Mouse (Mus musculus) midbrain, embryonic 13.5 days (tissue): Measurements from ENCODE around the gene Tnn. TPM values are rescaled to one million over a fixed set of nuclear protein-coding genes. Genes with fewer than 3 reads are reported as not detected.

ENCODE experiments used
- ATAC-seq: fragments of 200-750 bp; cut with Nextera tagmentation; 2 replicates; pipeline ENCODE4 v1.8.0; 2017; ENCODE audit warnings: mild to moderate bottlenecking, moderate TSS enrichment, moderate library complexity
- H3K27ac ChIP-seq: fragments of 300-500 bp; sonication (generic); 2 replicates; pipeline ENCODE4 v1.5.1; 2015; ENCODE audit warnings: inconsistent platforms, mild to moderate bottlenecking, moderate library complexity
- H3K27me3 ChIP-seq: fragments of 300-500 bp; sonication (generic); 2 replicates; pipeline ENCODE4 v1.6.1; 2015; ENCODE audit warnings: mild to moderate bottlenecking, inconsistent platforms
- H3K36me3 ChIP-seq: fragments of 300-500 bp; sonication (generic); 2 replicates; pipeline ENCODE4 v1.6.1; 2015; ENCODE audit warnings: mild to moderate bottlenecking, inconsistent platforms
- H3K4me1 ChIP-seq: fragments of 300-500 bp; sonication (generic); replicated peaks from 2 replicates; pipeline ENCODE4 v1.6.1; 2015; ENCODE audit warnings: inconsistent platforms
- H3K4me2 ChIP-seq: fragments of 300-500 bp; sonication (generic); replicated peaks from 2 replicates; pipeline ENCODE4 v1.6.1; 2015; ENCODE audit warnings: moderate library complexity, mild to moderate bottlenecking, inconsistent platforms
- H3K4me3 ChIP-seq: fragments of 300-500 bp; sonication (generic); replicated peaks from 2 replicates; pipeline ENCODE4 v1.5.1; 2015; ENCODE audit warnings: mild to moderate bottlenecking, inconsistent platforms
- H3K9ac ChIP-seq: fragments of 300-500 bp; sonication (generic); replicated peaks from 2 replicates; pipeline ENCODE4 v1.6.1; 2015; ENCODE audit warnings: mild to moderate bottlenecking, inconsistent platforms
- H3K9me3 ChIP-seq: fragments of 300-500 bp; sonication (generic); 2 replicates; pipeline ENCODE4 v1.6.1; 2016; ENCODE audit warnings: mild to moderate bottlenecking, inconsistent platforms
- WGBS: fragments of 180-500 bp; shearing (Covaris S2); methylation state at CpG from one replicate; pipeline ENCODE4 v1.1.7; 2015; 5-methylcytosine and 5-hydroxymethylcytosine counted together
- polyA plus RNA-seq: library from polyadenylated mRNA; unstranded; fragments of >200 nt; fragmentation: Nextera tagmentation; extraction: Ambion mirVana; gene quantifications from 2 replicates; pipeline ENCODE4 v1.2.1, GENCODE M21; 2015

Tnn gene
- polyA plus RNA-seq, 1 experiment from 2014 or later: 0.04 TPM

DNA sequence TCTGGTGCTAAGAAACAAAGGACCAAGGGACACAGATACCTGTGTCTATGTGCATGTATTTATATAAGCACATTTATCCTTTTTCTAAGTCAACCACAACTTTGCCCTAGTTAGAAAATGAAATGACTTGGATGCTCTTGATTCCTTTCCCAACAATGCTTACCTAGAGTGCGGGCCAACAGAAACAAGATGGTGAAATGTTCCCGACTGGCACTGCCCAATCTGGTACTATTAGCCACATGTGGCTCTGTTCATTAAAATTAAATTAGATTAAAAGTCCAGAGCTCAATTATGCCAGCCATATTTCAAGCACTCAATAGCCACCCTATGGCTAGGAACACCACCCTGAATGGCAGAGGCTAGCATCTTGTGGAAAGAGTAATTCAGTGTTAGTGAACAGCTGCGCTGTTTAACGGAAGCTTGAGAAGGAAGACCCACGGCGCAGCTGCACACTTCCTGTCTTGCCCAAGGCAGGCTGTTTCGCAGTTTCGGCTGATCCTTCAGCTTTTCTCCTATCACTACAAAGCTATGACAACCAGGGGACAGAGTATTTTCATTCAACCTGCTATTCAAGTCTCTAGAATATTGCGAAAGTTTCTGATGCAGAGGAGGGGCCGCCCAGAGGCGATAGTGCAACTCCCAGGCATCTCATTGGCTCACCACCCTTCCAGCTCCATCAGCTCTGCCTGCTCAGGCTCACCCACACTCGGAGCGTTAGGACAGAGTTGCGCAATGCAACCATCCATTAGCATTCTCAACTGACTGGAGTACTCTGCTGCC is 74.3 kb downstream of the Tnn start:
- H3K27ac ChIP-seq: no peak overlapping the region
- H3K4me2 ChIP-seq: no peak overlapping the region
- WGBS: 79% methylated on average over 14 of the region's 14 CpGs
- no peaks in the 10 kb centered on the region for H3K9me3 ChIP-seq
- no peak overlapping the region for H3K9ac ChIP-seq
- no peaks in the 10 kb centered on the region for H3K27me3 ChIP-seq
- no peak overlapping the region for H3K4me3 ChIP-seq
- H3K4me1 ChIP-seq: no peaks in the 10 kb centered on the region
- no peaks in the 10 kb centered on the region for H3K36me3 ChIP-seq
- ATAC-seq: no peak

DNA sequence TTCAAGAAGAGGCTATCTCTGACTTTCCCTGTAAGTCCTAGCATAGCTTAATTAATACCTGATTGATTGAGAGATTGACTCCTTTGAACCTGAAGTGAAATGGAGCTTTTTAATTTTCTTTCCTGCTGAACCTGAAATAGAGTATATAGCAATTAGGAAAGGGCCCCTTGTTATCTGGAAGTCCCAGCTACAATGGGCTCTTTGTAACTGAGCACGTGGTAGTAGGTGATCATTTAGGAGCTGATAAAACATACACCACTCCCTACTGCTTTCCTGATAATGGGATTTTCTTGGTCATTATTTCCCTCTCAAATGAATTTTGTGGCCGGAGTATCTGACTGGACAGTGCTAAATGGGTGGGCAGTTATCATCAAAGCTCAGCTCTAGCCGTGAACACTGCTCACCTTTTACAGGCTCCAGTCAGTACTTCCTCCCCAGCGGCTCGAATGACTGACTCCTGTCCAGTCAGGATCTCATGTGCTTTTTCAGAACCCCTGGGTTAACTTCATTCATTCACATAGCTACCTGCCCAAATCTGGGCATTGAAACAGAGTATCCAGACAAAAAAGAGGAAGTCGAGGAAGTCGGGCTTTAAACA is 88.7 kb downstream of the Tnn start:
- peaks cover 11% of the 10 kb centered on the region; the same call in 1 of the 2 replicates for H3K9me3 ChIP-seq
- no peaks in the 10 kb centered on the region for H3K4me1 ChIP-seq
- H3K27me3 ChIP-seq: no peaks in the 10 kb centered on the region
- 66% methylated on average over 7 of the region's 7 CpGs for WGBS
- H3K4me2 ChIP-seq: no peak overlapping the region
- H3K27ac ChIP-seq: no peak overlapping the region
- ATAC-seq: no peak
- no peak overlapping the region for H3K4me3 ChIP-seq
- no peaks in the 10 kb centered on the region for H3K36me3 ChIP-seq
- no peak overlapping the region for H3K9ac ChIP-seq

DNA sequence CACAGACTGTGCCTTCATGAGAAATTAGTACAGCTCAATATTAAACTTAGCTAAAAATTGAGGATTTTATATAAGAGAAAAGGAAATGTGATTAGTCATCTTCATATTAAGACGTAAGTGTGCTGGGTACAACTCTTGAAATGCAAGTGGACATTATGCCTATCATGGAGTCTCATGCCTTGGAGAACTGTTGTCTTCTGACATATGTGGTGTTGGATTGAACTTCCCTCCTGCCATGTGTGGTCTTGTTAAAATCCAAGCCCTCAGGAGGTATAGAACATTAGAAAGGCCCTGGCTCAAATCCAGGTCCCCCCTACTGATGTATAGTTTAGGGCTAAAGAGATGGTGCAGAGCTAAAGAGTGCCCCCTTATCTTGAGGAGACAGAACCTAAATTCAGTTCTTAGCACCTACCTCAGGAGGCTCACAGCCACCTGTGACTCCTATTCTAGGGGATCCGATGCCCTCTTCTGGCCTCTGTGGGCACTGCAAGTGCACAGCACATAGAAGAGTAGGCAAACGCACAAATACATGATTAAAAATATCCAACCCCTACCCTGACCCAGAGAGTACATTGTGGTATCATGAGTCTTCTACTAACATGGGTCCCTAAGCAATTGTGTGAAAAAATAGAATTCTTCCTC is 91.5 kb downstream of the Tnn start:
- no peak for ATAC-seq
- 60% methylated on average over 3 of the region's 3 CpGs for WGBS
- no peak overlapping the region for H3K4me2 ChIP-seq
- H3K9me3 ChIP-seq: peaks cover 7% of the 10 kb centered on the region; the same call in 1 of the 2 replicates
- no peaks in the 10 kb centered on the region for H3K4me1 ChIP-seq
- H3K27me3 ChIP-seq: no peaks in the 10 kb centered on the region
- no peak overlapping the region for H3K9ac ChIP-seq
- no peak overlapping the region for H3K4me3 ChIP-seq
- H3K27ac ChIP-seq: no peak overlapping the region
- no peaks in the 10 kb centered on the region for H3K36me3 ChIP-seq

DNA sequence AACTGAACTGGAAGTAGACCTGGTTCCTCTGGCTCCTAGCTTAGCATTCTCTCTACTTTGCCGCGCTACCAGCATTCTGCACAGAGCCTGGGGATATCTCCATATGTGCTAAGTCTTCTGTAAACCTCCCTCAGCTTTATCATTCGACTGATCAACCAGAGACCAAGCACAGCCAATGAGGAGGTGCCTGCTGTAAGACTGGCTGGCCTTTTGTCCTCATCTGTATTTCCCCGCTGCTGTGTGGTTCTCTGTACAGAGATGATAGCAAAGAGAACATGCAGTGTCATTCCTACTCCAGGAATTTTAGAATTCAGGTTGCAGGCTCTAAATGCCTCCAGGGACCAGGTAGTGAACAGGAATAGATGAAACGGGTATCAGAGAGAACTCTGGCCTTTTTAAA is 92.1 kb downstream of the Tnn start:
- Histone ChIP-seq H3K4me2 (no peak overlapping the region), H3K4me1 (no peaks in the 10 kb centered on the region), H3K9me3 (peaks cover 2% of the 10 kb centered on the region; the same call in 1 of the 2 replicates), H3K27ac (no peak overlapping the region), H3K4me3 (no peak overlapping the region), H3K9ac (no peak overlapping the region), H3K36me3 (no peaks in the 10 kb centered on the region), H3K27me3 (no peaks in the 10 kb centered on the region)
- WGBS: 87% methylated on average over 5 of the region's 5 CpGs
- no peak for ATAC-seq

DNA sequence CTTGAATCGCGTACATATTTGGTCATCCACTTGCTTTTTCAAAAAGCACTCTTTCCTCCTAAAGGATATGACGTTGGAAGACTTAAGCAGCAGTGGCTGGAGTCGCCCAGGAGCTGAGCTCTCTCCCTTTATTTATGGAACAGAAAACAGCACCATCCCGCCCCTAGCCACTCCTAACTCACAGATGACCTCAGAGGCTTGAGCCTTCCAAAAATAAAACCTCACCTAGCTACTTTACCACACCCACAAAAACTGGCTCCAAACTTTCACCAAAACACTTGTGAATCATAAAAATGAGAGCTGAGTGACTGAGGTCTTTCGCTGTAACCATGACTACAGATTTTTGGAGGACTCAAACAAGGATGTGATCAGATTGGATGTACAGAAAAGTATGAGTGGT is 92.8 kb downstream of the Tnn start:
- H3K27ac ChIP-seq: no peak overlapping the region
- WGBS: 75% methylated on average over 6 of the region's 6 CpGs
- ATAC-seq: no peak
- H3K4me3 ChIP-seq: no peak overlapping the region
- H3K9me3 ChIP-seq: no peaks in the 10 kb centered on the region
- no peaks in the 10 kb centered on the region for H3K27me3 ChIP-seq
- H3K9ac ChIP-seq: no peak overlapping the region
- H3K4me2 ChIP-seq: no peak overlapping the region
- no peaks in the 10 kb centered on the region for H3K4me1 ChIP-seq
- H3K36me3 ChIP-seq: no peaks in the 10 kb centered on the region

DNA sequence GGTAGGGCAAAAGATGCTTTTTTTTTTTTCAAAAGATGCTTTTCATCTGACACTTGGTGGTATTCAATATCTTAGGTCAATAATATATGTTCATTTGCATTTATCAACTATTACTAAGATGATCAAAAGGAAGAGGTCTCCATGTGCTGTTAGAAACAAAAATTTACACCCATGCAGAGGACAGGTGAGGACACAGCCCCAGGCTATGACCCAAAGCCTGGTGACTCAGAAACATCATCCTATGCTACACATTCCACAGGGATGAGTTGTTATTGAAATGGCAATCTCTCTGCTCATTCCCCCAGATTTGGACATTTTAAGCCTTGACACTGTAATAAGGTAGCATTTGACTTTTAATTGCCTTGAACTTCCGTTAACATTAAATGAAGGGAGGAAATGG is 93.5 kb downstream of the Tnn start:
- Histone ChIP-seq H3K27me3 (no peaks in the 10 kb centered on the region), H3K4me1 (no peaks in the 10 kb centered on the region), H3K9ac (no peak overlapping the region), H3K9me3 (no peaks in the 10 kb centered on the region), H3K27ac (no peak overlapping the region), H3K4me2 (no peak overlapping the region), H3K36me3 (no peaks in the 10 kb centered on the region), H3K4me3 (no peak overlapping the region)
- ATAC-seq: no peak
- 81% methylated on average over 1 of the region's 1 CpGs for WGBS

DNA sequence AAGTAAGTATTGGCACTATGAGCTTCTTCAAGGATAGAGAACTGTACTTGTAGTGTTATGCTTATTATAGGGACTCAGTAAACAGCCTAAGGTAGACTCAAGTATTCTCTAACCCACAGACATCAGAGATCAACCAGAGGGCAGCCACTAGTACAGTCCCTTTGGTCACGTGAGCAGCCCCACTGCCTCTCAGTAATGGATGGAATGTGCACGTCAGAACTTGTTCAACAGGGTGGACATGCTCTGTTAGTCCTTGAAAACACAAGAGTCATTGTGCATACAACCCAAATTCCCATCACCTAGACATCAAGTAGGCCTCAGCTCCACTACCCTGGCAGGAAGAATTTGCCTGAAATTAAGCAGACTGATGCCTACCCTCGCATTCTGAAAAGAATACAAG is 95.7 kb downstream of the Tnn start:
- Histone ChIP-seq H3K27me3 (no peaks in the 10 kb centered on the region), H3K36me3 (no peaks in the 10 kb centered on the region), H3K27ac (no peak overlapping the region), H3K9me3 (no peaks in the 10 kb centered on the region), H3K4me3 (no peak overlapping the region), H3K9ac (no peak overlapping the region), H3K4me2 (no peak overlapping the region), H3K4me1 (no peaks in the 10 kb centered on the region)
- WGBS: 70% methylated on average over 3 of the region's 3 CpGs
- ATAC-seq: no peak

DNA sequence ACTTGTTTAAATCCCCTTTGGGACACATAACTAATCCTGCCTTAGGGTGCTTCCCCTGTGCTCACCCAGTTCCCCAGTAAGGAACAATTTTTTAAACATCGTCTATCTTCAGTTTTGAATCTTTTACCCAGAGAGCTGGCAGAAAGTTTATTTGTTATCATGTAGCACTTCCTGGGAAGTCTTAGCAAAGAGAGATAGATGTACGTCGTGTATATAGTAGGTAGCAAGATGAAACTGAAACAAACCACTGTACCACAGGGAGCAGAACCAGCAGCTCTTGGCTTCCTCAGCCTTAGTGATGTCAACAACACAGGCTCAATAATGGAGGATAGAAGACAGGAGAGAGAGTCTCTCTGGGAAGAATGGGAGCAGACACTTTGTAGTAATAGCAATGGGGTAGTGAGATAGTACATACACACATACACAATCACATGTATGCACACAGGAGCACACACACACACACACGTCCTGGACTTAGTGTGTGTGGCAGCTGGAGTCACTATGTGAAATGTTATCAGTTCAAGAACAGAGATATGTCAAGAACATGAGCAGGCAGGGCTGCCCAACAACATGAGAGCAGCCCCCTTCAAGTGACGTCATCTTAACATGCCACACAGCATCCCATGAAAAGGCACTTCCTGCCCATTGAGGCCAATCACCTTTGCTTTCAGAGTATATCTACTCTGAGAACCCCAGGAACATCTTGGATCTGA is 98.9 kb downstream of the Tnn start:
- Histone ChIP-seq H3K9ac (no peak overlapping the region), H3K36me3 (no peaks in the 10 kb centered on the region), H3K27me3 (no peaks in the 10 kb centered on the region), H3K4me2 (no peak overlapping the region), H3K9me3 (no peaks in the 10 kb centered on the region), H3K4me3 (no peak overlapping the region), H3K27ac (no peak overlapping the region), H3K4me1 (no peaks in the 10 kb centered on the region)
- no peak for ATAC-seq
- WGBS: 81% methylated on average over 5 of the region's 5 CpGs

DNA sequence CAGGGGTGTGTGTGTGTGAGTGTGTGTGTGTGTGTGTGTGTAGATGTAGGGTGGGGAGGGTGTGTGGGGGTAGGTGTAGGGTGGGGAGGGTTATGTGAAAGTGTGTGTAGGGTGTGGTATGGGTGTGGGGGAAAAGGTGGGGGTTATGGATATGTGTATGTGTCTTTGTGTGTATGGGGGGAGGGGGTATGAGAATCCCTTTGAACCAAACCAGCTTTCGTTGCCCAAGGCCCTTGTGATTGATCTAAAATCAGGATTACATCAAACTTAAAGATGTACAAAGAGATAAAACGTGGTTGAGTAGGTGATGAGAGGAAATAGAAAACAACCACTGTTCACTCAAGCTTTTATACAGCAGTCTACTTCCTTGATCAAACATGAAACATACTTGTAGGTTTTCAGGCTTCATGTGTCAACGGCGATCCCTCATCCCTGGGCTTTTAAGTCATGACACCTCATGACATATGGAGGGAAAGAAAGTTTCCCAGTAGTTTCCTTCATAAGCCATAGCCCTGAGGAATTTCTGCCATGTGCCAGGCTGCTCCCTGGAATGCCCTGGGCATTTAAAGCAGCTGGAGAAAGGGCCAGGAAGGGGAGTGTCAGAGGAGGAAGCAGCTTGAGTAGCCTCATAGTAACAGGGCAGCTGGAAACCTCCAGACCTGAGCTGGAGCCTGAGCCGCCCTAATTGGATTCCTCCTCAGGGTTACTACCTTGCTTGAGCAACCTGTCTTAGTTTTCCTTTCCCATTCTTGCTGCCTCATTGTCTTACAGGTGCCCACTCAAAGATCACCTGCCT is 99.7 kb downstream of the Tnn start:
- Histone ChIP-seq H3K9ac (no peak overlapping the region), H3K4me1 (no peaks in the 10 kb centered on the region), H3K4me2 (no peak overlapping the region), H3K4me3 (no peak overlapping the region), H3K27me3 (no peaks in the 10 kb centered on the region), H3K27ac (no peak overlapping the region), H3K9me3 (no peaks in the 10 kb centered on the region), H3K36me3 (no peaks in the 10 kb centered on the region)
- WGBS: 83% methylated on average over 5 of the region's 5 CpGs
- peak; percentile 50; the same call in 1 of the 2 replicates for ATAC-seq

DNA sequence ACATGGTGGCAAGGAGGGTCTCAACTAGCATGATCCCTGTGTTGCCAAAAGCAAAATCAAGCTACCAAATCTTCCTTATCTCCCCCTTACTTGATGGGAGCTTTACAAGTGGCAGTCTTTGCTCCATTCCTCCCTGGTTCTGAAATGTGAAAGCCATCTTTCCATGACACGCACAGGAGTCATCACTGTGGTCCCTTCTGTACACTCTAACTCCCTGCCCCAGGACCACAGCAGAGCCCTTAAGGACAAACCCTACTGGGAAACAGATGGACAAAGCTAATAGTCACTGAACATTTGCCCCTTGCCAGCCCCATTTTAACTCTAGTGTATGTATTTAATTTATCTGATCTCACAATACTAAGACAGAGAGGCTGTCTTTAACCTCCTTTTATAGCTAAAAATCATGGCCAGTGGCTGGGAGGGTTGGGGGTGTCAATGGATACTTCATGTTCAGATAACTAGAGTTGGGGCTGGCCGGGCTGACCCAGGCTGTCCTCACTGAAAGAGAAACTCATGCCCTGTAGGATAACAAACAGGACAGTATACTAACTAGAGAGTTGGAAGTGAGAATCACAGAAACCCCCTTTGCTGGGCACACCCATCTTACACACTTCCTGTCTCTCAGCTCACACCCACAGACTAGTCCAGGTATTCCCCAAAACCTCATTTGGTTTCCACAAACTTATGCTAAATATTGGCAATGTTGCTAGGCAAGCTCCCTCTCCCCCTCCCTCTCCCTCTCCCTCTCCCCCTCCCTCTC is 100.6 kb downstream of the Tnn start:
- 90% methylated on average over 2 of the region's 2 CpGs for WGBS
- Histone ChIP-seq H3K36me3 (no peaks in the 10 kb centered on the region), H3K27ac (no peak overlapping the region), H3K27me3 (no peaks in the 10 kb centered on the region), H3K9ac (no peak overlapping the region), H3K4me1 (no peaks in the 10 kb centered on the region), H3K4me2 (no peak overlapping the region), H3K4me3 (no peak overlapping the region), H3K9me3 (no peaks in the 10 kb centered on the region)
- no peak for ATAC-seq

DNA sequence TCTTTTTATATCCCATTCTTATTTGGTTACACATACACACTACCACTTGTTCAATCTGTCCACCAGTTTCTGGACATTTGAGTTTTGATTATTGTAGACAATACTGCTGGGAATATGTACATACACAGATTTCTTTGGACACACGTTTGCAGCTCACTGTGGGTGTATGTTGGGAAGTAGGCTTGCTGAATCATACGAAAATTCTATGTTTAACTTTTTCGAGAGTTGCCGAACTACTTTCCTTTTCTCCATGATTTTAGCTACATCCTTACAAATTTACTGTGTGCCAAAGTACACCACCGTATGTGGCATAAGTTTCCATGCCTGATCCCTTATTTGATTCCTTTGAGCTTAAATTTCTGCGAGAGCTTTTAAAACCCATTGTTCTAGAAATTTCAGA is 102.5 kb downstream of the Tnn start:
- no peaks in the 10 kb centered on the region for H3K36me3 ChIP-seq
- no peak overlapping the region for H3K4me3 ChIP-seq
- H3K27me3 ChIP-seq: no peaks in the 10 kb centered on the region
- H3K4me2 ChIP-seq: no peak overlapping the region
- no peaks in the 10 kb centered on the region for H3K9me3 ChIP-seq
- no peaks in the 10 kb centered on the region for H3K4me1 ChIP-seq
- ATAC-seq: no peak
- H3K27ac ChIP-seq: no peak overlapping the region
- H3K9ac ChIP-seq: no peak overlapping the region
- 95% methylated on average over 6 of the region's 6 CpGs for WGBS
